ENCODE assay signal across 25 mouse cellular contexts in the genomic region with DNA sequence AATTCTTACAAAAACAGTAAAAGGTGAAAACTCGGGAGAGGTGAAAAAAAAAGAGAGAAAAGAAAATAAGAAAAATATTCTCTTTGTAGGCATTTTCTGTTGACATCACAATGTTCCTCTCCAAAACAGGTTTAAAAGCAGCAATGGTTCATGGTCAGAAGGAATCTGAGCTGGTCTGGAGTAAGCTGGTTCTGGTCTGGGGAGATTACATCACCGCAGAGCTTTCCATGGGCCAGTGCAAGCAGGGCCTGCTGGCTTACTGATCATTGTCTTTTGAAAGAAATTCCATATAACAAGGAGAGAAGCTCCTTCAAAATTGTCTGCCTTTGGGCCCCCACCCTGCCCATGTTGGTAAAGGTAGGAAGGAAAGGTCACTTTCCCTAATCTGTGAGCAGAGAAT.
DNase-seq lines count a peak whose midpoint lies in the region; ATAC-seq and TF ChIP-seq lines count a peak whose summit lies in the region.
"Had no signal": no experiment of that assay in that cellular context is flagged by ENCODE, and none has a peak within 500 bp of the region (broad histone marks: within the 10 kb centered on the region; RNA-seq: fewer than 3 reads in every experiment).

No protein-coding gene starts in this region.

- H3K9ac ChIP-seq in kidney, embryonic 14.5 days (ENCODE audit: low read depth, low read length), result no peak overlapping the region
- no peak overlapping the region for H3K9ac ChIP-seq in limb, embryonic 13.5 days
- H3K9ac ChIP-seq: forebrain, embryonic 13.5 days; heart, embryonic 12.5 days; hindbrain, embryonic 13.5 days; lung, embryonic 15.5 days had no signal

- no peaks in the 10 kb centered on the region for H3K9me3 ChIP-seq in kidney, embryonic 14.5 days (ENCODE audit: control insufficient read depth, low read length)
- no peaks in the 10 kb centered on the region for H3K9me3 ChIP-seq in limb, embryonic 13.5 days
- H3K9me3 ChIP-seq: forebrain, embryonic 13.5 days; heart, embryonic 12.5 days; hindbrain, embryonic 13.5 days; lung, embryonic 15.5 days; midbrain, embryonic 10.5 days had no signal

- no peaks in the 10 kb centered on the region for H3K36me3 ChIP-seq in kidney, embryonic 14.5 days (ENCODE audit: control insufficient read depth, insufficient read depth, low read length)
- H3K36me3 ChIP-seq in limb, embryonic 13.5 days, result no peaks in the 10 kb centered on the region
- no peaks in the 10 kb centered on the region for H3K36me3 ChIP-seq in thymus, adult 2 months (ENCODE audit: control insufficient read depth, insufficient read depth, low read length)
- H3K36me3 ChIP-seq: heart, embryonic 12.5 days; hindbrain, embryonic 13.5 days; lung, embryonic 15.5 days; midbrain, embryonic 10.5 days had no signal

- DNase-seq in kidney, postnatal 10 days, result no peak
- peak; percentile 14 for DNase-seq in Muller cell, postnatal 12 days (ENCODE audit: inconsistent ontology term)
- peak; percentile 34 for DNase-seq in Patski (ENCODE audit: low read depth, low spot score)
- no peak for DNase-seq in thymus, adult 2 months
- no peak for DNase-seq in spleen, postnatal 14 days (ENCODE audit: low spot score in 2 of 2)
- DNase-seq: adrenal gland, postnatal 10 days; cerebellum, adult 8-10 months; cerebellum, postnatal 25 days; gastrocnemius, postnatal 25 days; heart, adult 18-20 months; kidney, adult 8-10 months; spleen, adult 18-20 months; thymus, postnatal 4 days had no signal

- no peak for TF ChIP-seq CTCF in Patski (IDR thresholded peaks at IDR 0.05)
- no peak for TF ChIP-seq CTCF in thymus, adult 2 months (IDR thresholded peaks at IDR 0.05; ENCODE audit: borderline replicate concordance, control insufficient read depth, extremely low read depth, insufficient read depth, low read length, poor library complexity)

- H3K4me3 ChIP-seq in kidney, embryonic 14.5 days (ENCODE audit: low read length), result no peak overlapping the region
- no peak overlapping the region for H3K4me3 ChIP-seq in limb, embryonic 13.5 days
- no peak overlapping the region for H3K4me3 ChIP-seq in thymus, adult 2 months (ENCODE audit: control insufficient read depth, insufficient read depth, low read length)
- H3K4me3 ChIP-seq: forebrain, embryonic 13.5 days; heart, embryonic 12.5 days; hindbrain, embryonic 13.5 days; lung, embryonic 15.5 days; midbrain, embryonic 10.5 days had no signal

- 68% methylated on average over 2 of the region's 2 CpGs for WGBS in kidney, embryonic 14.5 days
- WGBS in limb, embryonic 13.5 days, result 53% methylated on average over 2 of the region's 2 CpGs
- 85% methylated on average over 2 of the region's 2 CpGs for WGBS in thymus, adult 2 months

- no peak for ATAC-seq in kidney, embryonic 14.5 days (ENCODE audit: low FRiP score, low TSS enrichment)
- peak; percentile 90 for ATAC-seq in Patski
- ATAC-seq in limb, embryonic 13.5 days (ENCODE audit: low FRiP score, low read depth), result peak; percentile 51; the same call in 1 of the 2 replicates
- ATAC-seq in granulocyte monocyte progenitor cell, adult 5-6 weeks (replicated peaks; ENCODE audit: poor library complexity, severe bottlenecking), result no peak
- ATAC-seq: CD4-positive, CD25-positive, alpha-beta regulatory T cell, adult 4 months; forebrain, embryonic 13.5 days; intestine, embryonic 16.5 days; midbrain, embryonic 16.5 days had no signal

- TF ChIP-seq POLR2A in thymus, adult 2 months (IDR thresholded peaks at IDR 0.05; ENCODE audit: control insufficient read depth, extremely low read depth, insufficient read depth, low read length, poor library complexity), result no peak

- CTCF ChIA-PET in Patski (lab: Charles Lee), result interaction anchor here (0.8 kb wide), 1 partner anchor 9 kb away, joined by 3 read pairs; no protein-coding TSS in a partner anchor

- POLR2A ChIA-PET in Patski (lab: Charles Lee), result no interaction called here

- H3K4me2 ChIP-seq in kidney, embryonic 14.5 days (replicated peaks; ENCODE audit: low read depth, low read length), result no peak overlapping the region
- H3K4me2 ChIP-seq in limb, embryonic 13.5 days (replicated peaks), result no peak overlapping the region
- H3K4me2 ChIP-seq: forebrain, embryonic 13.5 days; heart, embryonic 12.5 days; hindbrain, embryonic 13.5 days; liver, embryonic 11.5 days; lung, embryonic 15.5 days had no signal

- in situ Hi-C loops in Patski (cut with MboI; ENCODE audit: low pct_unique_long_range_greater_than_20kb), result loop anchor here (5.0 kb wide), 1 partner anchor 48 kb away; no protein-coding TSS in a partner anchor

- peak overlapping the region; percentile 68; the same call in 1 of the 2 replicates for H3K27ac ChIP-seq in kidney, embryonic 14.5 days (ENCODE audit: low read depth, low read length)
- peak overlapping the region; percentile 89 for H3K27ac ChIP-seq in limb, embryonic 13.5 days
- H3K27ac ChIP-seq in thymus, adult 2 months (ENCODE audit: control insufficient read depth, insufficient read depth, low read length), result no peak overlapping the region
- H3K27ac ChIP-seq: forebrain, embryonic 13.5 days; hindbrain, embryonic 13.5 days; midbrain, embryonic 10.5 days had no signal

- H3K27me3 ChIP-seq in kidney, embryonic 14.5 days (ENCODE audit: control insufficient read depth, insufficient read depth, low read length), result no peaks in the 10 kb centered on the region
- H3K27me3 ChIP-seq in Patski, result no peaks in the 10 kb centered on the region
- no peaks in the 10 kb centered on the region for H3K27me3 ChIP-seq in limb, embryonic 13.5 days
- H3K27me3 ChIP-seq in thymus, adult 2 months (ENCODE audit: control insufficient read depth, insufficient read depth, low read length), result no peaks in the 10 kb centered on the region
- H3K27me3 ChIP-seq: forebrain, embryonic 13.5 days; heart, embryonic 12.5 days; hindbrain, embryonic 13.5 days; lung, embryonic 15.5 days had no signal

- no peaks in the 10 kb centered on the region for H3K4me1 ChIP-seq in kidney, embryonic 14.5 days (ENCODE audit: control insufficient read depth, insufficient read depth, low read length)
- H3K4me1 ChIP-seq in limb, embryonic 13.5 days, result peaks cover 16% of the 10 kb centered on the region
- H3K4me1 ChIP-seq in thymus, adult 2 months (replicated peaks; ENCODE audit: control insufficient read depth, insufficient read depth, low read length), result no peaks in the 10 kb centered on the region
- H3K4me1 ChIP-seq: forebrain, embryonic 13.5 days; hindbrain, embryonic 13.5 days; lung, embryonic 15.5 days; midbrain, embryonic 10.5 days had no signal

Comparison
In these comparisons a context has a peak if more than half of its experiments do, and no peak if none do; other contexts are left out.
1. ATAC-seq: peak in Patski (single experiment) and limb, embryonic 13.5 days (single experiment); none in kidney, embryonic 14.5 days (single experiment) and granulocyte monocyte progenitor cell, adult 5-6 weeks (single experiment).
2. DNase-seq: peak in Muller cell, postnatal 12 days (single experiment) and Patski (single experiment); none in kidney, postnatal 10 days (single experiment), thymus, adult 2 months (single experiment) and spleen, postnatal 14 days (0 of 2).